Mouse (Mus musculus) midbrain, embryonic 15.5 days (tissue): ENCODE data around the gene Ldlrad1. TPM values are rescaled to one million over a fixed set of nuclear protein-coding genes. Genes with fewer than 3 reads are reported as not detected.

ENCODE experiments used
- ATAC-seq: fragments of 200-750 bp; cut with Nextera tagmentation; replicated peaks from 2 replicates; pipeline ENCODE4 v1.8.0; 2017; ENCODE audit warnings: moderate TSS enrichment
- H3K27ac ChIP-seq: fragments of 300-500 bp; sonication (generic); 2 replicates; pipeline ENCODE4 v1.5.1; 2015; ENCODE audit warnings: mild to moderate bottlenecking, inconsistent platforms
- H3K27me3 ChIP-seq: fragments of 300-500 bp; sonication (generic); replicated peaks from 2 replicates; pipeline ENCODE4 v1.6.1; 2015; ENCODE audit warnings: inconsistent platforms
- H3K36me3 ChIP-seq: fragments of 300-500 bp; sonication (generic); replicated peaks from 2 replicates; pipeline ENCODE4 v1.6.1; 2015; ENCODE audit warnings: inconsistent platforms
- H3K4me1 ChIP-seq: fragments of 300-500 bp; sonication (generic); 2 replicates; pipeline ENCODE4 v1.6.1; 2015; ENCODE audit warnings: inconsistent platforms
- H3K4me2 ChIP-seq: fragments of 300-500 bp; sonication (generic); 2 replicates; pipeline ENCODE4 v1.6.1; 2015; ENCODE audit warnings: inconsistent platforms, mild to moderate bottlenecking, moderate library complexity
- H3K4me3 ChIP-seq: fragments of 300-500 bp; sonication (generic); 2 replicates; pipeline ENCODE4 v1.5.1; 2015; ENCODE audit warnings: mild to moderate bottlenecking, inconsistent platforms
- H3K9ac ChIP-seq: fragments of 300-500 bp; sonication (generic); 2 replicates; pipeline ENCODE4 v1.6.1; 2015; ENCODE audit warnings: mild to moderate bottlenecking, inconsistent platforms
- H3K9me3 ChIP-seq: fragments of 300-500 bp; sonication (generic); 2 replicates; pipeline ENCODE4 v1.6.1; 2016; ENCODE audit warnings: inconsistent platforms
- WGBS: fragments of 180-500 bp; shearing (Covaris S2); methylation state at CpG from one replicate; pipeline ENCODE4 v1.1.7; 2015; ENCODE audit warnings: mixed read lengths; 5-methylcytosine and 5-hydroxymethylcytosine counted together
- polyA plus RNA-seq: library from polyadenylated mRNA; unstranded; fragments of >200 nt; fragmentation: Nextera tagmentation; extraction: Ambion mirVana; gene quantifications from 2 replicates; pipeline ENCODE4 v1.2.1, GENCODE M21; 2015

The Ldlrad1 gene
- polyA plus RNA-seq, 1 experiment from 2014 or later, result not detected

DNA sequence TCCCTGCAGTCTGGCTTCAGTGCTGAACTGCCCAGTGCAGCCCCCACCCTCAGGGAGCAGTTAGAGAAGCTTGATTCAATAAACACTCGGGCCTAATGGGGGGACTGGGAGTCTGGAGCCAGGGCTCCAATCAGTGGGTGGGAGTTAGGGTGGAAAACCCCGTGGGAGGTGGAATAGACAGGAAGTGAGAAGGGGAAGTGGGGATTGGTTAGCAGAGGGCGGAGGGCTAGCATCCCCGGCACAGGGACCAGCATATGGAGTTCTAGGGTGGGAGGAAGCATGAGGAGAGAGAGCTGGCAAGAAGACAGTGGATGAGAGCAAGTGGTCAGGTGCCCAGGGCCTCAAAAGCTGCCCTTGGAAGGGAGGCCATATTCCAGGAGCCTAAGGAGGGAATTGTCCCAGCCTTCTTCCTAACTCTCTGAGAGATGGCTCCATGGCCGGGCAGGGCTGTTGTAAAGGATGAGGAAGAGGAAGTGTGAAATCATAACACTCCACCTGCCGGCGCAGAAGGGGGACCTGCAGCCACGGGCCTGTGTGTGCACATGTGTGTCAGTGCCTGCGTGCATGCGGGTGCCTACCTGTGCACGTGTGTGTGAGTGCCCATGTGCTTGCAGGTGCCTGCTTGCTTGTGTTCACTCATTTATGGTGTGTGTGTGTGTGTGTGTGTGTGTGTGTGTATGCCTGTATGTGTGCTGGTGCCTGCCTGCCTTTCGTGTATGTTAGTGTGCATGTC lies 4.5 kb downstream of the Ldlrad1 start:
- no peak overlapping the region for H3K4me3 ChIP-seq
- WGBS, result 78% methylated on average over 12 of the region's 12 CpGs

DNA sequence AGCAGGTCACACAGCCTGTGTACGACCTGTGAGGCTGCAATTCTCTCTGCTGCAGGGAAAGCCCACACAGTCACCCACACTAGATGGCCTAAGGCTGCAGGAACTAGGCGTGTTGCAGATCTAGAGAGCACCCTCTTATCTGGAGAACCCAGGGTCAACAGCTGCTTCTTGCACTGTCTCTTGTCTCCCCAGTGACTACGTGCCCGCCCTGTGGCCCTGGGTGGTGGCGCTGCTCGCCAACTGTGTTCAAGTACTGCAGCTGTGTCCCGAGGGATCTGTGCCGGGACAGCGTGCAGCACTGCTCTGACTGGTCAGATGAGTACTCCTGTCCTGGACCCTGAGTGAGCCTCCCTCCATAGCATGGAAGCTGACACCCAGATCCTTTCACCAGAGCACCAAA lies 8.6 kb downstream of the Ldlrad1 start:
- H3K36me3 ChIP-seq, result no peaks in the 10 kb centered on the region
- 84% methylated on average over 9 of the region's 9 CpGs for WGBS

More for the DNA sequence above, 4.5 kb downstream of the Ldlrad1 start:
- no peak for ATAC-seq
- Histone ChIP-seq H3K36me3 (0 out of 2 replicates have a peak, but pooled peaks cover 2% of the 10 kb centered on the region), H3K4me2 (no peak overlapping the region), H3K27me3 (no peaks in the 10 kb centered on the region), H3K9me3 (no peaks in the 10 kb centered on the region), H3K9ac (no peak overlapping the region), H3K4me1 (no peaks in the 10 kb centered on the region), H3K27ac (no peak overlapping the region)

DNA sequence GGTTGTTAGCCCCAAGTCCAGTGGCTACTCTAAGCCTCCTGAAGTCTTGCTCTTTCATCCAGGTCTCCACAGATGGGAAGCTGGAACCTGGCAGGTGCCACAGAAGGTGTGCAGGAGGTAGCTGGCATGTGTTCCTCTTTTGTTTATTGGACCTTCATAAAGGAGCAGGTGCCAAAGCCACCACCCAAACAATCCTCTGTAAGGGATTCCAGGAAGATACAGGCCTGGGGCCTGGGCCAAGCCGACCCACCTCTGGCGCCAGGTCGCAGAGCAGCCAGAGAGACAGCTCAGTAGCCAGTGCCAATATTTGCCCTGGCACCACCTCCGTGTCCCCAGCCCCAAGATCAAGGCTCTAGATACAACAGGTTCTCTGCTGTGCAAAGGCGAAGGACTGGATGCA lies 12.5 kb downstream of the Ldlrad1 start:
- H3K4me1 ChIP-seq, result no peaks in the 10 kb centered on the region
- no peaks in the 10 kb centered on the region for H3K27me3 ChIP-seq
- WGBS, result 93% methylated on average over 5 of the region's 5 CpGs
- no peak for ATAC-seq
- H3K4me2 ChIP-seq, result no peak overlapping the region
- H3K9me3 ChIP-seq, result no peaks in the 10 kb centered on the region
- no peak overlapping the region for H3K9ac ChIP-seq
- no peak overlapping the region for H3K27ac ChIP-seq
- no peak overlapping the region for H3K4me3 ChIP-seq
- H3K36me3 ChIP-seq, result no peaks in the 10 kb centered on the region

More for the DNA sequence above, 8.6 kb downstream of the Ldlrad1 start:
- no peak for ATAC-seq
- Histone ChIP-seq H3K9ac (no peak overlapping the region), H3K4me1 (no peaks in the 10 kb centered on the region), H3K4me3 (no peak overlapping the region), H3K9me3 (no peaks in the 10 kb centered on the region), H3K27ac (no peak overlapping the region), H3K27me3 (no peaks in the 10 kb centered on the region), H3K4me2 (no peak overlapping the region)

- no peak overlapping the region for H3K4me2 ChIP-seq
- H3K9ac ChIP-seq, result no peak overlapping the region
- 84% methylated on average over 11 of the region's 11 CpGs for WGBS
- no peaks in the 10 kb centered on the region for H3K4me1 ChIP-seq
- no peak overlapping the region for H3K27ac ChIP-seq
- H3K27me3 ChIP-seq, result no peaks in the 10 kb centered on the region
- H3K36me3 ChIP-seq, result no peaks in the 10 kb centered on the region
- no peaks in the 10 kb centered on the region for H3K9me3 ChIP-seq
- no peak overlapping the region for H3K4me3 ChIP-seq
- no peak for ATAC-seq
Measured at GRCm38 (mm10) chr4:107223225-107224204, 14.5 kb downstream of the Ldlrad1 start.

GRCm38 (mm10) chr4:107226313-107226712 lies 17.3 kb downstream of the Ldlrad1 start:
- Histone ChIP-seq H3K4me3 (no peak overlapping the region), H3K27me3 (no peaks in the 10 kb centered on the region), H3K4me2 (no peak overlapping the region), H3K27ac (no peak overlapping the region), H3K36me3 (no peaks in the 10 kb centered on the region), H3K4me1 (no peaks in the 10 kb centered on the region), H3K9me3 (no peaks in the 10 kb centered on the region), H3K9ac (no peak overlapping the region)
- no peak for ATAC-seq
- WGBS, result 92% methylated on average over 2 of the region's 2 CpGs

GRCm38 (mm10) chr4:107232219-107232618 lies 23.2 kb downstream of the Ldlrad1 start:
- 43% methylated on average over 3 of the region's 3 CpGs for WGBS
- Histone ChIP-seq H3K9ac (no peak overlapping the region), H3K27ac (no peak overlapping the region), H3K4me1 (no peaks in the 10 kb centered on the region), H3K27me3 (no peaks in the 10 kb centered on the region), H3K36me3 (peaks cover 27% of the 10 kb centered on the region), H3K4me3 (no peak overlapping the region), H3K9me3 (no peaks in the 10 kb centered on the region), H3K4me2 (no peak overlapping the region)
- no peak for ATAC-seq

- H3K9me3 ChIP-seq, result no peaks in the 10 kb centered on the region
- no peak for ATAC-seq
- no peaks in the 10 kb centered on the region for H3K27me3 ChIP-seq
- WGBS, result 92% methylated on average over 2 of the region's 2 CpGs
- H3K4me3 ChIP-seq, result no peak overlapping the region
- H3K27ac ChIP-seq, result no peak overlapping the region
- H3K9ac ChIP-seq, result no peak overlapping the region
- H3K36me3 ChIP-seq, result peaks cover 37% of the 10 kb centered on the region
- H3K4me1 ChIP-seq, result no peaks in the 10 kb centered on the region
- H3K4me2 ChIP-seq, result no peak overlapping the region
Measured at GRCm38 (mm10) chr4:107238253-107238652, 29.3 kb downstream of the Ldlrad1 start.

GRCm38 (mm10) chr4:107240196-107240595 lies 31.2 kb downstream of the Ldlrad1 start:
- peaks cover 21% of the 10 kb centered on the region for H3K36me3 ChIP-seq
- H3K27ac ChIP-seq, result no peak overlapping the region
- H3K4me2 ChIP-seq, result no peak overlapping the region
- ATAC-seq, result no peak
- H3K4me1 ChIP-seq, result peaks cover 11% of the 10 kb centered on the region
- H3K9me3 ChIP-seq, result no peaks in the 10 kb centered on the region
- no peaks in the 10 kb centered on the region for H3K27me3 ChIP-seq
- no peak overlapping the region for H3K4me3 ChIP-seq
- no peak overlapping the region for H3K9ac ChIP-seq
- WGBS, result over 99% methylated on average over 6 of the region's 6 CpGs

DNA sequence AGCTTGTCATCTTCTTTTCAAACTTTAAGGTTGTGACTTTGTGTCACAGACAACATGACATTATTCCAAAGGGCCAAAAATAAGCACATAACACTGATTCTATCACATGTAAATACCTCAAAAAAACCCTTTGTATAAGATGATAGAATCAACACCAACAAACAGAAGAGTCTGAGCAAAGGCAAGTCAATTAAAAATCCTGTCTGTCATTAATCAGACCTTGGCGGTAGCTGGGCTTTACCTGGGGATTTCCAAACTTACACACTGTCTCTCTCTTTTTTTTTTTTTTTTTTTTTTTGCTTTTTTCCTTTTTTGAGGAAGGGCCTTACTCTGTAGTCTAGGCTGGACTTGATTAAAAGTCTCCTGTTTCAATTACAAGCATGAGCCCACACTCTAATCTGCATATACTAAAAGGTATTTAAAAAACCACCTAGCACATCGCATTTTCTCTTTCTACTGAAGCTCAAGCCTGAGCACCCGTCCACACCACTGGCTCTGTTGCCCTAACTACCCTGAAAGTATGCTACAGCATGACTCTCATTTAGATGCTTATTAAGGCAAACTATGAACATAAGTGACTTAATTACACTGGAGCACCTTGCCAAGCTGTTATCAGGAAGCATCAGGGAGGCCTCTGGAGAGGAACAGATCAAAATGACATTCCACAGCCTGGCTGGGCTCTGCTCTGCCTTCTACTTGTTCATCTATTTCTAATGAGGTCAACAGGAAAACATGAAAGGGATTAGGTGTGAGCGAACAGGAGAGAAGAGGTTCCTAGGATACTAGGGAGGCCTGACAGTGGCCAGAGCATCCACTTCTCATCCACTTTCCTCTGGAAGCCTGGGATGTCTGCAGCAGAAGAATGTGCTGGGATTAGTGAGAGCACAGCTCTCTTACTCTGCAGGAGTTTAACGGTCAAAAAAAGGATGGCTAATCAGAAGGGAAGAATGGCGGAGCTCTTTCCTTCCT lies 34.7 kb downstream of the Ldlrad1 start:
- H3K9me3 ChIP-seq, result no peaks in the 10 kb centered on the region
- peaks cover 18% of the 10 kb centered on the region for H3K36me3 ChIP-seq
- ATAC-seq, result no peak
- no peak overlapping the region for H3K27ac ChIP-seq
- H3K4me3 ChIP-seq, result no peak overlapping the region
- H3K27me3 ChIP-seq, result no peaks in the 10 kb centered on the region
- H3K9ac ChIP-seq, result no peak overlapping the region
- 58% methylated on average over 6 of the region's 6 CpGs for WGBS
- H3K4me2 ChIP-seq, result no peak overlapping the region
- H3K4me1 ChIP-seq, result peaks cover 11% of the 10 kb centered on the region

GRCm38 (mm10) chr4:107245368-107245767 lies 36.4 kb downstream of the Ldlrad1 start:
- H3K9ac ChIP-seq, result no peak overlapping the region
- H3K27ac ChIP-seq, result no peak overlapping the region
- H3K36me3 ChIP-seq, result peaks cover 10% of the 10 kb centered on the region
- no peaks in the 10 kb centered on the region for H3K9me3 ChIP-seq
- H3K4me3 ChIP-seq, result no peak overlapping the region
- no peak overlapping the region for H3K4me2 ChIP-seq
- 45% methylated on average over 2 of the region's 2 CpGs for WGBS
- no peak for ATAC-seq
- H3K27me3 ChIP-seq, result no peaks in the 10 kb centered on the region
- H3K4me1 ChIP-seq, result peaks cover 22% of the 10 kb centered on the region

DNA sequence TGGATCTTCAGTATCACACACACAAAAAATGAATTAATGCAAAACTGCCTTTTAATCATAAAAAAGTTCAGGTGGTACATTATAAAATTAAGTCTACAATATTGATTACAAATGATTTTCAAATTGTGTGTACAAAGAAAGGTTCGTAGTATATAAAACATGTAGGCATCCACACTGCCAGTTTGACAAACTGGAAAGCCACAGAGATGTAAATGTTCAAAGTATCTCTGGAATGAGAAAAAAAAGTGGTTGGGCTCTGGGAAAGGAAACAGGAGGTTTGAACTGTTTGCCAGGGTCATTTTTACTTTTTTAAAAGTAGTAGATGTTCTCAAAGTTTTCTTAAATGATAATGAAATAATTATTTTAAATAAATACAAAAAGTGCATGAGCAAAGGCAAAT lies 37.1 kb downstream of the Ldlrad1 start:
- peaks cover 4% of the 10 kb centered on the region; the same call in 1 of the 2 replicates for H3K36me3 ChIP-seq
- no peak overlapping the region for H3K4me3 ChIP-seq
- peaks cover 25% of the 10 kb centered on the region for H3K4me1 ChIP-seq
- H3K4me2 ChIP-seq, result no peak overlapping the region
- no peak for ATAC-seq
- 86% methylated on average over 1 of the region's 1 CpGs for WGBS
- no peak overlapping the region for H3K27ac ChIP-seq
- H3K27me3 ChIP-seq, result no peaks in the 10 kb centered on the region
- no peaks in the 10 kb centered on the region for H3K9me3 ChIP-seq
- no peak overlapping the region for H3K9ac ChIP-seq
